Mouse (Mus musculus) brain, embryonic 14.5 days (tissue): ENCODE measurements around the gene Csnk1g2. TPM values are rescaled to one million over a fixed set of nuclear protein-coding genes. Genes with fewer than 3 reads are reported as not detected.

Experiments
- DNase-seq: peaks from one replicate; pipeline ENCODE4 v3.0.0-alpha.2; 2011; ENCODE audit warnings: low read depth
- CTCF ChIP-seq: fragments of 200-500 bp; IDR thresholded peaks from 2 replicates; pipeline ENCODE4 v1.5.1; 2012; ENCODE audit warnings: inconsistent platforms, mild to moderate bottlenecking, moderate library complexity, borderline replicate concordance; ENCODE audit not compliant: insufficient read depth, insufficient read length; ENCODE audit errors: extremely low read depth
- POLR2A ChIP-seq: fragments of 200-500 bp; IDR thresholded peaks from 2 replicates; pipeline ENCODE4 v1.6.1; 2012; ENCODE audit warnings: mild to moderate bottlenecking, inconsistent platforms, borderline replicate concordance; ENCODE audit not compliant: poor library complexity, insufficient read depth, insufficient read length, severe bottlenecking; ENCODE audit errors: extremely low read depth
- polyA plus RNA-seq: library from polyadenylated mRNA; depleted of rRNA; stranded (reverse); fragments of >200 nt; gene quantifications from 2 replicates; pipeline ENCODE4 v1.2.3, GENCODE M21; 2012

Csnk1g2 gene
- polyA plus RNA-seq, 1 experiment: 213 TPM

GRCm38 (mm10) chr10:80674851-80675404 is 52.3 kb downstream of the Csnk1g2 start:
- no peak for DNase-seq
- no peak for TF ChIP-seq CTCF

- no peak for TF ChIP-seq POLR2A
- no peak for TF ChIP-seq CTCF
- peak; percentile 53 for DNase-seq
Observed at GRCm38 (mm10) chr10:80675405-80676197, 53.0 kb downstream of the Csnk1g2 start.

DNA sequence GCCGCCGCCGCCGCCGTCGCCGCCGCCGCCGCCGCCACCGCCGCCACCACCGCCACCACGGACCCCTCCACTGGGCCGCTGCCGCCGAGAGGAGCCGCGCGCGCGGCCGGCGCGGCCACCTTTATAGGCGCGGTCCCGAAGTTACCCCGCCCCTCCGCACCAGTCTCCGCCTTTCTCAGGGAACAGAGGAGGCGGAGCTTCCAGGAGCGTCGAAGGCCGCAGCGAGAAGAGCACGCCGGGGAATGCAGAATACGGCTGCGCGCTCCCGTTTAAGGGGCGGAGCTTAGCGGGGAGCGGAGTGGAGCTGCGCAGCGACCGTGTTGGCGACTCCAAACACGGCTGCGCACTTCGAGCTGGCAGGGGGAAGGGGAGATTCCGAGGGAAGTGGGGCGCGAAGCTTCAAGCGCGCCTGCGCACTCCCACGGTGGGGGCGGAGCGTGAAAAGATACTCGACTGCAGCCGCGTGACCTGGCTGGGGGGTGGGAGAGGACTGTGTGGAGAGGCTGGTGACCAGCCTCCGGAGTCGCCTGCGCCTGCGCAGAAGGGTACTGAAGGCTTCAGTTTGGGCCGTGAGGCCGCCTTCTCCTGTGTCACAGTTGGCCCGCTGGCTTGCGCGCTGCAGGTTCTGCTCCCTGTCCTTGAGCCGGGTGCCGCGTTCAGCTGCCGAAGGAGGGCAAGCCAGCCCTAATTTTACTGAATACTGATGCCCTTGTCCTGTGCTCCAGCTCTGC is 53.7 kb downstream of the Csnk1g2 start:
- TF ChIP-seq CTCF (no peak), POLR2A (peak; percentile 100)
- DNase-seq: peak; percentile 100

GRCm38 (mm10) chr10:80677128-80677875 is 54.7 kb downstream of the Csnk1g2 start:
- DNase-seq: no peak
- TF ChIP-seq POLR2A (no peak), CTCF (no peak)

- DNase-seq: peak; percentile 96
- TF ChIP-seq CTCF: no peak
- TF ChIP-seq POLR2A: no peak
Observed at GRCm38 (mm10) chr10:80677942-80678436, 55.4 kb downstream of the Csnk1g2 start, which contains the start of gene Mknk2. TSS of gene Mknk2 (minus strand) at chr10:80678112.

- DNase-seq: peak; percentile 62
- TF ChIP-seq CTCF: no peak
- no peak for TF ChIP-seq POLR2A
Observed at GRCm38 (mm10) chr10:80678601-80679377, 56.2 kb downstream of the Csnk1g2 start.

DNA sequence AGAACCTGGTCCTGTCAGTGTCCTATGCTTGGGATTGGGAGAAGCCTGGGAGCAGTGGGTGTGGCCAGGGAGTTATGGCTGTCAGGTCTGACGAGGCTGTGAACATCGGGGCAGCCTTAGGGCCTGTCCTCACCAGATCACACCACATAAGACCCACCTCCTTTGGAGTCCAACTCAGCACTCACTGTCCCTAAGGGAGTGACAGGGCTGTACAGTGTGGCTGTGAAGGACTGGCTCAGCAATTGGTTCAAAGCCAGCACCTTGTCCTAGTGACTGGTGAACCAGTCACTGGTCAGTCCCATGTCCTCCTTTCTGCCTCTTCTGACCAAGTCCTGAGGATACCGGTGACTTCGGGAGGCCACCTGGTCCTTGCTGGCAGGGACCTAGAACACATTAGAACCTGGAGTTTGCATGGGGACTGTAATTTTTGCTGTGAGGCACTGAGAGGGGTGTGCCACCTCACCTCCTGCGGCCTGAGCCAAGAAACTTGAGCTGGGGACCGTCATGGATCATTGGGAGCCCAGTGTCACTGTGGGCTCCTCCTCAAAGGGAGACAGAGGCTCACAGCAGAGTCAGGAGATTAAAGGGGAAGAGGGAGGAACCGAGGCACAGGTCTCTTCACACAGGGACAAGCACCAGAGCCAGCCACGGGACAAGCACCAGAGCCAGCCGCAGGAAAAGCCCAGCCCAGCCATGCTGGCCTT is 57.1 kb downstream of the Csnk1g2 start:
- TF ChIP-seq POLR2A (no peak), CTCF (no peak)
- no peak for DNase-seq

- no peak for DNase-seq
- no peak for TF ChIP-seq CTCF
- TF ChIP-seq POLR2A: no peak
Observed at GRCm38 (mm10) chr10:80680260-80680696, 57.6 kb downstream of the Csnk1g2 start.

DNA sequence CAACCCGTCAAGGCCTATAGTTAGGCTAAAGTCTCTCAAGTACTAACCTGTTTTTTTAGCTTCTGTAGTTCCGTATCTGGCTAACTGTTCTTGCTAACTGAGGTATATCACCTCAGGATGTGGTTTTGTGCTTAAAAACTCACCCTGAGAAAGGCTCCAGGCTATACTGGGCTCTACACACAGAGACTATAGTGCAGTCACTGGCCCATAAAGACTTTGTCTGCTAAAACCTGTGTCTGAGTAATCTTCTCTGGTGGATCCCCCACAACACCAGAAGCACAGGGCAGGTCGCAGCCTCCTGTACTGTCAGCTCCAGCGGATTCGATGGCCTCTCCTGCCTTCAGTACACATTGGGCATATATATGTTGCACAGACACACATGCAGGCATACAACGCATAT is 59.4 kb downstream of the Csnk1g2 start:
- no peak for DNase-seq
- TF ChIP-seq POLR2A: no peak
- no peak for TF ChIP-seq CTCF

DNA sequence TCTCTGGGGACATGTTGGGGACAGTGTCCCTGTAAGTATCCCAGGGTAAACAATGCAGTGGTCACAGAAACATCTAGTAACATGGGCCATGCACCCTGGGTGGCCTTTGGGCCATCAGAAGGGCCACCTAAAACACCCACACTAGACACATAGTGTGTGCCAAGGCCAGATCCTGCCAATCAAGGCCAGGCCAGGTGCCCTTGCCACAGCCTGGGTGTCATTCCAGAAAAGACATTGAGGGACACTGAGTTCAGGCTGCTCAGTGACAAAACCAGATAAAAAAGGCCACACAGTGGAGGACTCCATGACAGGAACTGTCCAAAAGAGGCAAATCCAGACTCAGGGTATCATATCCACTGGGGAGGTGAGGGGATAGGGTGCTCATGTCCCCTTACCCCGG is 61.0 kb downstream of the Csnk1g2 start:
- TF ChIP-seq POLR2A: no peak
- TF ChIP-seq CTCF: no peak
- no peak for DNase-seq

GRCm38 (mm10) chr10:80684214-80684613 is 61.6 kb downstream of the Csnk1g2 start:
- peak; percentile 33 for DNase-seq
- TF ChIP-seq POLR2A (no peak), CTCF (peak; percentile 64)
